Mouse (Mus musculus) cerebellum, adult 8-10 months (tissue): ENCODE data around the gene Gm12789.
"Not testable (repeated sequence)": the region's sequence is repeated elsewhere in the genome, so short reads cannot be mapped to it uniquely, and the experiment has no call there.

Source experiments
- DNase-seq: peaks from one replicate; pipeline ENCODE4 v3.0.0; 2022

Gm12789 gene

DNA sequence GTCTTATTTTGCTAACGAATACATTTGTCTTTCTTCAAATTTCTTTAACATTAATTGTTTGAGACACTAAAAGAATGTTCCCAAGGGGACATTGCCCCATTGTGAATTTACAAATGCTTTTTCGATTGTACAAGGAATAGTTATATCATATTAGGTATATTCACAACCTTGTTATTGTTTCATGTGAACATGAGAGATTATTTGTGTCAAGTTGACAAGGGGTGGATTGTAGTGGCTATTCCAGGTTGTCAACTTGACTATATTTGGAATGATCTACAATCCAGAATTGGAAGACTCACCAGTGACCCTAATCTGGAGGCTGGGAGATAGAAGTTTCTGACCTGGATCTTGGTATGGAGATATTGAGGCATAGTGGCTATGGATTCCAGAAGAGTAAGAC is at the start of gene Gm12789:
TSS of gene Gm12789 (plus strand) at position 301 of the 400 bp plus-strand sequence.
- DNase-seq, result not testable (repeated sequence)

DNA sequence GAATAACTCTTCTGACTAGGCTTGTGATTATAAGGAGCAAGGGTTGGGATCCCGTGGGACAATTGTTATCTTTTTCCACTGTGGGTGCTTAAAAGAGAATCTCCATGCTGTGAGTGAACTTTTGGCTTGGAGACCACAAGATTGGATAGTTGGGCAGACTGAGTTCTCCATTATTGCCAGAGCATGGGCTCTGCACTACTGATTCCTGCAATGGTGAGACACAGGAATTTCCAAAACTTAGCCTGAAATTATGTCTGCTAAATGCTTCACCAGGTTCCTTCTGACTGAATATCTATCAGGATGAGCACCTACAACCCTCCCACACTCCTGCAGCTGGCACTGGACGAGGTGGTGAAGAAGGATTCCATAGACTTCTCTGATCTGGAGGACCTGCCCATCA is 46.3 kb upstream of the Gm12789 start, which contains the start of gene Gm12794:
TSS of gene Gm12794 (plus strand) at position 301 of the 400 bp plus-strand sequence.
- DNase-seq, result not testable (repeated sequence)

DNA sequence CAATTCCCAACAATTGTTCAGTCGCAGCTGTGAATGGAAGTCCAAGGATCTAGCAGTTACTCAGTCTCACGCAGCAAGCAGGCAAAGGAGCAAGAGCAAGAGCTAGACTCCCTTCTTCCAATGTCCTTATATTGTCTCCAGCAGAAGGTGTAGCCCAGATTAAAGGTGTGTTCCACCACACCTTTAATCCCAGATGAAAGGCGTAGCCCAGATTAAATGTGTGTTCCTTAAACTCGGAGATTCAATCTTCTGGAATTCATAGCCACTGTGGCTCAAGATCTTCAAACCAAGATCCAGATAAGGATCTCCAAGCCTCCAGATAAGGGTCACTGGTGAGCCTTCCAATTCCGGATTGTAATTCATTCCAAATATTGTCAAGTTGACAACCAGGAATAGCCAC is 5.5 kb upstream of the Gm12789 start, which contains the start of gene Gm12790:
TSS of gene Gm12790 (minus strand) at position 101 of the 400 bp plus-strand sequence.
- not testable (repeated sequence) for DNase-seq

DNA sequence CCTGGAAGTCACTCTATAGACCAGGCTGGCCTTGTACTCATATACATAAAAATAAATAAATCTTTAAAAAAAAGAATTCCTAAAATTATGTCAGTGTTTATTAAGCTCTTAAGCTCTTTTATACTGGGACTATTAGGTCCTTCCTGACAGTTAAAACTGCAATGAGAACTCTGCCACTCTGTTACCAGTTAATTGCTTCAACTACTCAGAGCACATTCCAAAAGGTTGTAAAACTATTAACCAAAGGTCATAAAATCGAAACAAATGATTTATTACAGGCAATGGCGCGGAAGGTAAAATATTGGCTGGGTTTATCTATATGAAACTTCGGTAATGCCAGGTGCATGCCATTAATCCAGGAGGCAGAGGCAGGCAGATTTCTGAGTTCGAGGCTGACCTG is 748 bp upstream of the Gm12789 start:
- DNase-seq, result no peak

DNA sequence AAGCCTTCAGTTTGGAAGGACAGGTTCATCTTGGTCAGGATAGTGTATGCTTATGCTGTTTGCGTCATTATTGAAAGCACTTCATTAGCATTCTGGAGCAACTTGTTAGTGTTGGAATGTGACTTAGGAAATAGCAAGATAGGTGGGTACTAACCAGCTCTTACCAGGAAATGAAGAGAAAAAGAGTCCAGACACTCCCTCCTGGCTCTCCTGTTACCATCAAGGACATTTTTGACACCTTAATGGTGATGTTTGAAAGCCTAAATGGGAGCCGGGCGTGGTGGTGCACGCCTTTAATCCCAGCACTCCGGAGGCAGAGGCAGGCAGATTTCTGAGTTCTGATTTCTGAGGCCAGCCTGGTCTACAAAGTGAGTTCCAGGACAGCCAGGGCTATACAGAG is 11.0 kb downstream of the Gm12789 start:
- no peak for DNase-seq

DNA sequence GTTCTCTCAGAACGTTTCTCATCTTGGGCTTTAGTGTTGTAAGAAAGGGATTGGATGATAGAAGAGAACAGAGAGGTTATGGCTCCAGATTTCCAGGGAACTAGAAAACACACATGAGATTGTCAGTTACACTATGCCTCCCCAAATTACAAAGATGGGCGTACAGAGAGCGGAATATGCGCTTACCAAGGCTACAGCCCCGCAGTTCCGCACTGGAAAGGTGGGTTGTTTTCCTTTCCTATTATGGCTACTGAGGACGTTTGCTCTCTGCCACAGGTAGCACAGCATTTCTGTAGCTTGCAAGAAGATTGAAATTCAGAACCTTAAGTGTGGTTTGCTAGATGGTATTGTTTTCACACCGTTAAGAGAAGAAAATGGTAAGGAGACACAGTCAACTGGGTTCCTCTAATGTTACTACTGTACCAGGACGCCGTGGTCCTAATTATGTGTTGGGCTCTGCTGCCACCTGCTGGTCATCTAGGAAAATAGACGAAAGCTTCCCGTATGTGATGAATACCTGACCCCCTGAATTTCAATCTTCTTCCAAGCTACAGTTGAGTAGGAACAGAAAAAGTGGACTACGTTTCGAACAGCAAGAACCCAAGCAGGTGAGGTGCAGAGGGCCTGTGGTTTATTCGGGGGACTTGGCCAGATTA is 12.0 kb downstream of the Gm12789 start:
- peak; percentile 66 for DNase-seq

DNA sequence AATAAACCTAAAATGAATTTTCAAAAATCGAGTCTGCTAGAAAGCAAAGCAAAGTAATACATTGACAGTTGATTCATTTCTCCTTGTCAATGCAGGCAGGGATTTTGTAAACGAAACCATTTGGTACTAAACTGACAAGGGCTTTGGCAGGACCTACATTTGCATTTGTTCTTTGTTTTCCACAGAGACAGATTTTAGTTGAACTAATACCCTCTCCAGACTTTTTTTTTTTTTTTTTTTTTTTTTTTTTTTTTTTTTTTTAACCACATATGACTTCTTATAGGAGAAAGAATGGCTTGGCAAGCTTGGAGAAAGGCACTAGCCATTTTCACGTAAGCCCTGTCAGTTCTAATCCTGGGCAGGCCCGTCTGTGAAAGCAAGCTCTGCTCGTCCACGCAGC is 40.2 kb downstream of the Gm12789 start:
- DNase-seq, result no peak
